8 mouse cellular contexts compared by ENCODE assay signal in genomic region chr5:123670800-123671472, GRCm38 (mm10). TPM values are rescaled to one million over a fixed set of nuclear protein-coding genes. Genes with fewer than 3 reads are reported as not detected.
DNase-seq lines count a peak whose midpoint lies in the region; ATAC-seq and TF ChIP-seq lines count a peak whose summit lies in the region.

No protein-coding gene starts in this region.

- no peaks in the 10 kb centered on the region for H3K9me3 ChIP-seq in kidney, postnatal 0 days (replicated peaks; ENCODE audit: low read length)
- H3K9me3 ChIP-seq in midbrain, embryonic 16.5 days (replicated peaks; ENCODE audit: control insufficient read depth, low read length, poor library complexity, severe bottlenecking) = no peaks in the 10 kb centered on the region

- no peaks in the 10 kb centered on the region for H3K36me3 ChIP-seq in liver, adult 2 months (ENCODE audit: control insufficient read depth, insufficient read depth, low read length)
- peaks cover 3% of the 10 kb centered on the region; the same call in 1 of the 2 replicates for H3K36me3 ChIP-seq in heart, adult 2 months (ENCODE audit: control insufficient read depth, insufficient read depth, low read length)
- H3K36me3 ChIP-seq in kidney, postnatal 0 days (ENCODE audit: insufficient read depth, low read length) = no peaks in the 10 kb centered on the region
- no peaks in the 10 kb centered on the region for H3K36me3 ChIP-seq in midbrain, embryonic 16.5 days (ENCODE audit: control insufficient read depth, insufficient read depth, low read length)

- WGBS in liver, adult 2 months = 20% methylated on average over 14 of the region's 14 CpGs
- WGBS in heart, adult 2 months = 27% methylated on average over 14 of the region's 14 CpGs
- WGBS in kidney, postnatal 0 days = 24% methylated on average over 14 of the region's 14 CpGs
- WGBS in midbrain, embryonic 16.5 days = 43% methylated on average over 14 of the region's 14 CpGs

- TF ChIP-seq CTCF in liver, adult 2 months (IDR thresholded peaks at IDR 0.05; ENCODE audit: low read depth, low read length) = no peak
- TF ChIP-seq CTCF in heart, adult 2 months (IDR thresholded peaks at IDR 0.05) = no peak
- TF ChIP-seq CTCF in kidney, postnatal 0 days (IDR thresholded peaks at IDR 0.05; ENCODE audit: low read depth) = no peak

- intact Hi-C loops in heart, adult 2 months (cut with DNase I) = no loop called here

- peaks cover 41% of the 10 kb centered on the region for H3K79me2 ChIP-seq in liver, adult 2 months (ENCODE audit: control insufficient read depth, insufficient read depth, low read length)
- peaks cover 1% of the 10 kb centered on the region for H3K79me2 ChIP-seq in heart, adult 2 months (replicated peaks; ENCODE audit: control insufficient read depth, insufficient read depth, low read length)

- peak overlapping the region; percentile 93 for H3K27ac ChIP-seq in liver, adult 2 months (replicated peaks; ENCODE audit: insufficient read depth, low read depth, low read length)
- peak overlapping the region; percentile 89 for H3K27ac ChIP-seq in heart, adult 2 months
- H3K27ac ChIP-seq in kidney, postnatal 0 days = peak overlapping the region; percentile 54; the same call in 1 of the 2 replicates
- H3K27ac ChIP-seq in midbrain, embryonic 16.5 days (ENCODE audit: low read length) = peak overlapping the region; percentile 25; the same call in 1 of the 2 replicates

- TF ChIP-seq EP300 in heart, adult 2 months (IDR thresholded peaks at IDR 0.05; ENCODE audit: insufficient read depth, low read depth, low read length) = peak; percentile 85

- peak overlapping the region; percentile 23 for H3K4me2 ChIP-seq in kidney, postnatal 0 days (ENCODE audit: low read length)
- H3K4me2 ChIP-seq in midbrain, embryonic 16.5 days (ENCODE audit: low read length) = no peak overlapping the region

- peak; percentile 57 for DNase-seq in liver, adult 2 months (ENCODE audit: extremely low read depth, low read depth, low spot score)
- DNase-seq in liver = no peak
- peak; percentile 70 for DNase-seq in adrenal gland, postnatal 14 days
- DNase-seq in heart, adult 2 months = peak; percentile 62 to 74
- DNase-seq in kidney, postnatal 0 days (ENCODE audit: low spot score) = peak; percentile 49
- no peak for DNase-seq in right cerebral cortex, adult 2 months (ENCODE audit: low spot score in 2 of 2)
- no peak for DNase-seq in layer of hippocampus, postnatal 14 days (ENCODE audit: low spot score in 2 of 2)

- no peak; the same call in 1 of the 2 replicates for ATAC-seq in kidney, postnatal 0 days (replicated peaks; ENCODE audit: low FRiP score, low read depth)
- no peak for ATAC-seq in midbrain, embryonic 16.5 days

- TF ChIP-seq POLR2A in liver, adult 2 months (IDR thresholded peaks at IDR 0.05; ENCODE audit: extremely low read depth, insufficient read depth, low read length) = no peak
- TF ChIP-seq POLR2A in heart, adult 2 months (IDR thresholded peaks at IDR 0.05; ENCODE audit: insufficient read depth, low read depth, low read length) = peak; percentile 80

- peak overlapping the region; percentile 39 for H3K4me3 ChIP-seq in liver, adult 2 months (ENCODE audit: insufficient read depth, low read depth, low read length)
- H3K4me3 ChIP-seq in heart, adult 2 months = peak overlapping the region; percentile 38
- no peak overlapping the region; the same call in 1 of the 2 replicates for H3K4me3 ChIP-seq in kidney, postnatal 0 days (replicated peaks; ENCODE audit: low read depth, low read length)
- H3K4me3 ChIP-seq in midbrain, embryonic 16.5 days (ENCODE audit: low read depth, low read length) = no peak overlapping the region

- H3K4me1 ChIP-seq in liver, adult 2 months (ENCODE audit: control insufficient read depth, insufficient read depth, low read length) = peaks cover 35% of the 10 kb centered on the region
- peaks cover 22% of the 10 kb centered on the region for H3K4me1 ChIP-seq in heart, adult 2 months (ENCODE audit: control insufficient read depth, insufficient read depth, low read length)
- H3K4me1 ChIP-seq in kidney, postnatal 0 days (replicated peaks; ENCODE audit: insufficient read depth, low read length) = peaks cover 4% of the 10 kb centered on the region; the same call in 1 of the 2 replicates
- peaks cover 10% of the 10 kb centered on the region for H3K4me1 ChIP-seq in midbrain, embryonic 16.5 days (ENCODE audit: control insufficient read depth, insufficient read depth, low read length)

- H3K9ac ChIP-seq in liver, adult 2 months (ENCODE audit: low read depth, low read length) = peak overlapping the region; percentile 65
- H3K9ac ChIP-seq in heart, adult 2 months (ENCODE audit: low read depth, low read length) = peak overlapping the region; percentile 77
- H3K9ac ChIP-seq in kidney, postnatal 0 days (ENCODE audit: low read depth, low read length) = no peak overlapping the region
- no peak overlapping the region for H3K9ac ChIP-seq in midbrain, embryonic 16.5 days (ENCODE audit: low read depth, low read length)

- no peaks in the 10 kb centered on the region for H3K27me3 ChIP-seq in liver, adult 2 months (ENCODE audit: control insufficient read depth, insufficient read depth, low read length)
- no peaks in the 10 kb centered on the region for H3K27me3 ChIP-seq in heart, adult 2 months (ENCODE audit: control insufficient read depth, insufficient read depth, low read length)
- H3K27me3 ChIP-seq in kidney, postnatal 0 days (ENCODE audit: insufficient read depth, low read length) = no peaks in the 10 kb centered on the region
- no peaks in the 10 kb centered on the region for H3K27me3 ChIP-seq in midbrain, embryonic 16.5 days (ENCODE audit: control insufficient read depth, insufficient read depth, low read depth, low read length)

RNA-seq across cellular contexts. Expression of gene Clip1, which starts 13.5 kb away (rescaled TPM):
- total RNA-seq in liver, adult 2 months (2014; rRNA removed) = 18.5 and 25.2 TPM in 2 replicates
- 10.9 and 11.8 TPM in 2 replicates for polyA plus RNA-seq in liver, adult 2 months (2012; rRNA removed)
- total RNA-seq in adrenal gland, postnatal 14 days (2021) = 63.1 and 64.8 TPM in 2 replicates
- 100 to 1,000 TPM; 156 to 195 TPM for total RNA-seq in heart, adult 2 months (2021)
- polyA plus RNA-seq in heart, adult 2 months (2012; rRNA removed) = 77.2 and 107 TPM in 2 replicates
- 21.6 and 26.8 TPM in 2 replicates for polyA plus RNA-seq in kidney, postnatal 0 days (2015; fragmentation: Nextera tagmentation; extraction: Ambion mirVana)
- 86.1 and 93.6 TPM in 2 replicates for polyA plus RNA-seq in midbrain, embryonic 16.5 days (2015; fragmentation: Nextera tagmentation; extraction: Ambion mirVana)
- 100 to 1,000 TPM; 112 to 122 TPM for total RNA-seq in layer of hippocampus, postnatal 14 days (2021)

RNA-seq across cellular contexts. Expression of gene Zcchc8, which starts 50.0 kb away (rescaled TPM):
- total RNA-seq in liver, adult 2 months (2014; rRNA removed) = 9.0 and 12.1 TPM in 2 replicates
- polyA plus RNA-seq in liver, adult 2 months (2012; rRNA removed) = 9.6 and 12.7 TPM in 2 replicates
- 46.9 and 58.0 TPM in 2 replicates for total RNA-seq in adrenal gland, postnatal 14 days (2021)
- 10 to 100 TPM; 23.2 to 24.9 TPM for total RNA-seq in heart, adult 2 months (2021)
- polyA plus RNA-seq in heart, adult 2 months (2012; rRNA removed) = 12.6 and 16.1 TPM in 2 replicates
- 59.1 and 63.8 TPM in 2 replicates for polyA plus RNA-seq in kidney, postnatal 0 days (2015; fragmentation: Nextera tagmentation; extraction: Ambion mirVana)
- 70.5 and 76.7 TPM in 2 replicates for polyA plus RNA-seq in midbrain, embryonic 16.5 days (2015; fragmentation: Nextera tagmentation; extraction: Ambion mirVana)
- total RNA-seq in layer of hippocampus, postnatal 14 days (2021) = 10 to 100 TPM; 44.3 to 50.0 TPM

Comparison
In these comparisons a context has a peak if more than half of its experiments do, and no peak if none do; other contexts are left out.
1. DNase-seq: peak in liver, adult 2 months (single experiment), adrenal gland, postnatal 14 days (single experiment), heart, adult 2 months (2 of 2) and kidney, postnatal 0 days (single experiment); none in liver (single experiment), right cerebral cortex, adult 2 months (0 of 2) and layer of hippocampus, postnatal 14 days (0 of 2).
2. H3K27ac ChIP-seq: peak in every context shown above with its lines; median percentile 93 in liver, adult 2 months; 89 in heart, adult 2 months; 54 in kidney, postnatal 0 days; 25 in midbrain, embryonic 16.5 days.
3. H3K4me3 ChIP-seq: peak in liver, adult 2 months (single experiment) and heart, adult 2 months (single experiment); none in kidney, postnatal 0 days (single experiment) and midbrain, embryonic 16.5 days (single experiment).
4. H3K9ac ChIP-seq: peak in liver, adult 2 months (single experiment) and heart, adult 2 months (single experiment); none in kidney, postnatal 0 days (single experiment) and midbrain, embryonic 16.5 days (single experiment).